Mouse (Mus musculus) left cerebral cortex, postnatal 36 days (tissue): Measurements from ENCODE around the gene Scaf11. TPM values are rescaled to one million over a fixed set of nuclear protein-coding genes. Genes with fewer than 3 reads are reported as not detected.

ENCODE experiments used
- DNase-seq, 2 experiments: peaks; one replicate each; pipeline ENCODE4 v3.0.0; 2021 to 2022; ENCODE audit warnings: low spot score in 2 of 2, mixed read lengths in 1 of 2
- intact Hi-C: fragments of 180-260 bp; cut with DNase I; formaldehyde crosslinking; loops from one replicate; pipeline ENCODE4 v1.15.1; 2025
- total RNA-seq, 2 experiments: library from RNA; stranded (reverse); gene quantifications; 2 replicates each; pipeline ENCODE4 v1.2.3; 2021

Gene Scaf11
- total RNA-seq, 2 experiments from 2014 or later = 49.7 to 51.0 TPM

DNA sequence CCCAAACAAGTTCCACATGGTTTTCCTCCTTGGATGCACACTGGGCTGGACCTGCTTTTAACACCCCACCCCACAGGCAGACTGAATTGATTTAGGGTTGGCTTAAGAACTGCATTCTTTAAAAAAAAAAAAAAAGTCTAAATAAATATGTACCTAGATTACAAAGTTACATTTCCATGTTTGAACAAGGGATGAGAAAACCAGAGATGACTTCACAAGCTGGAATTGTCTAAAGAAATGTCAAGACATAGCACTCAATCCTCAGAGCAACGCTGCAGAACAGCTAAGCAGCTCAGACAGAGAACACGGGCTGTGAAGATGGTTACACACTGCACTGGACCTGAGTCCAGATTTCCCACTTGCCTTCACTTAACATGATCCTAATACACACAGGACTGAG is 53.5 kb downstream of the Scaf11 start:
- DNase-seq = no peak
- intact Hi-C loops = no loop called here

DNA sequence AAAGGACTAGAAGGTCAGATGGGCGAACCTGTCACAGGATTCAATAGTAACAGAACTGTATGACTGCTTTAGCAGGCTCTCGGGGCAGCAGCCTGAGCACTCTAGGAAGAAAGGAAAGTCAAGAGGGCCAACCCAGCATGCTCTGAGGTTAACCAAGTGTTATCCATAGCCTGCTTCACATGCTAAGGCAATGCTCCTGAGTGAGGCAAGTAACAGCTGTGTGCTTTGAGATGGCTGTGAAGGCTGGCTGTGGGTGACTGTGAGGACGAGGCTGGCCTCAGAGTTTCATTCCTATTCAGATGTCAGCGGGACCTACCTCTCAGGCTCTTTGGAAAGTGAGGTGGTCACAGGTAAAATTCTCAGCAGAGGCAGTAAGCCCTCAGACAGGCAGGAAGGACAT is 54.4 kb downstream of the Scaf11 start:
- intact Hi-C loops = no loop called here
- no peak for DNase-seq

DNA sequence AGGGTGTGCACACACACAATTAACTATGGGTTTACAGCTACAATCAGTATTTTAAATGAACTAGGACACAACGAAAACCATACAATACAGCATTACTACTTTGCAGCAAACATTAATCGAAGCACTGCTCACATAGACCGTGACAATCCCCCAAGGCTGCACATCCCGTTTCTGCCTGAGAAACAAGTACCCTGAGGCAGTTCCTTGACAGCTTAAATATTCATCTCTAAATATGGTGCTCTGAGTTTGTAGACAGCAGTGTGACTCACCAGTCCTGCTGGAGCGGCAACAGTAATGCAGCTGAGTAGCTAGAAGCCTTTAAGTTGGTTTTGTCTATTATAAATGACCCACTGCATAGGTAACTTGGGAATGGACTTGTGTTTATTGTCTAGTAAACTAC is 55.1 kb downstream of the Scaf11 start:
- no peak for DNase-seq
- intact Hi-C loops = no loop called here

DNA sequence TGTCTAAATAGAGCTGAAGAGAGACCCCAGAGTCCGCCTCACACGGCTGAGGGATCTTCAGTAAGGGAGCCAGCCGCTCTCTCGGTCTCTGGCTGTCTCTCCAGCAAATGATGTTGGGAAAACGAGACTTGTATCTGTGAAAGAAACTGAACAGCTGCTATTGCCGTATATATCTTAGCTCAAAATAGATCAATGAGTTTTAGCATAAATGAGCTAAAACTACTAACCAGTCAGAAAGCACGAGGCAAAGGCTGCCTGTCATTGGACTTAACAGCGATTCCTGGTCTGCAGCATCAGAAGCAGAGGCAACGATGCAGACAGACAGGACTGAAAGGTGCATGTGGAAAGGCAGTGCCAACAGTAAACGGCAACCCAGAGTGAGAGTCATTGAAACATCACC is 62.3 kb downstream of the Scaf11 start:
- no peak for DNase-seq
- intact Hi-C loops = no loop called here

GRCm38 (mm10) chr15:96396641-96397344 is 63.9 kb downstream of the Scaf11 start:
- intact Hi-C loops = no loop called here

DNA sequence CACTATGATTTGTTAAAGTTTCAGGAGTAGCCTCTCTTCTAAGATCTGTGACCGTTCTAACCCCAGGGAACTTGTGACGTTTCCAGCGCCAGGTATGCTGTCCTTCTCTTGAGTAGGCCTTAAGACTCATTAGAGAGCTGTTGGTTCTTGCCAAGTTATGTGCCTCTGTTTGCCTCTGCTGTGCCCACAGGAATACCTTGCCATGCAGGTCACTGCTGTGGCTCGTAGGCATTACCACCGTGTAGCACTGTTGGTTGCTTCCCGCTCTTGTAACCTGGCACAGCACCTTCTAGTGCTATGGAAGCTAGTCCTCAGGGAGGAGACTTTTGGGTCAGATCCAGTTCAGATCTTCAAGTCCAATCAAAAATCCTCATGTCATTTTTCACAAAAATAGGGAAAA is 65.6 kb downstream of the Scaf11 start:
- DNase-seq = no peak
- intact Hi-C loops = no loop called here

More at GRCm38 (mm10) chr15:96396641-96397344, 63.9 kb downstream of the Scaf11 start:
- no peak for DNase-seq

DNA sequence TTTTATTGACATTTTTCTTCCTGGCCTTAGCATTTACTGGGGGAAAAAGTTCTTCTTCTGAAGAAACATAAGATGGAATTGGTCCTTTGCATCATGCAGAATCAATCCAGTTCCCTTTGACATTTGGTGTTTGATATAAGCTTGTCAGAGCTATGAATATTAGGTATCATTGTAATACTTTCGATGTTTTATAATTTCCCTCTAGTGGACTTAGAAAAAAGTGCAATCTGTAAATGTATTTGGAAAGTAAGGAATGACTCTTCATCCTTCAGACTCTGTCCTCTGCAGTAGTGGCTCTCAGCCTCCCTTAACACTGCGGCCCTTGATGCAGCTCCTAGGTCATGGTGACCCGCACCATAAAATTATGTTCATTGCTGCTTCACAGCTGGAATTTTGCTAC is 67.8 kb downstream of the Scaf11 start:
- intact Hi-C loops = no loop called here
- no peak for DNase-seq

- intact Hi-C loops = no loop called here
- DNase-seq = peak in 1 of 2 experiments; percentile 16
These were observed 72.1 kb downstream of the Scaf11 start for GRCm38 (mm10) chr15:96388565-96388964.

GRCm38 (mm10) chr15:96382223-96382622 is 78.4 kb downstream of the Scaf11 start:
- intact Hi-C loops = no loop called here
- DNase-seq = no peak

- no peak for DNase-seq
- intact Hi-C loops = no loop called here
These were observed 82.9 kb downstream of the Scaf11 start for GRCm38 (mm10) chr15:96377701-96378100.

DNA sequence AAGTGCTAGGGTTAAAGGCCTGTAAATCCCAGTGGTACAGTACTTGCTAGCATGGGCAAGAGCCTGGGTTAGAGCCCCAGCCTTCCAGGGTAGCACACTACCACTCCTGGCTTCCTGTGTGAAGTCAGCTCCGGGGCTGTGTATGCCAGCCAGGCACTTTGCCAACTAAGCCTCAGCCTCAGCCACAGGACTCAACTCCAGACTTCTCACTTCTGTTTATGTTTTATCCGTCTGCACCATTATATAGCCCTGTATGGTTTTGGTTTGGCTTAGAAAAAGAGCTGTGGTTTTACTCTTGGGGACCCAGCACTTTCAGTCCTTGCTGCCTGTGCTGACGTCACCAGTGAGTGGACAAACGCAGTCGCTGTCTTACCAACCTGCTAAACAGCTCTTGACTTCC is 83.4 kb downstream of the Scaf11 start:
- intact Hi-C loops = no loop called here
- DNase-seq = no peak

- intact Hi-C loops = no loop called here
- no peak for DNase-seq
These were observed 84.4 kb downstream of the Scaf11 start for GRCm38 (mm10) chr15:96376214-96376613.

GRCm38 (mm10) chr15:96373161-96373560 is 87.5 kb downstream of the Scaf11 start:
- intact Hi-C loops = no loop called here
- no peak for DNase-seq

DNA sequence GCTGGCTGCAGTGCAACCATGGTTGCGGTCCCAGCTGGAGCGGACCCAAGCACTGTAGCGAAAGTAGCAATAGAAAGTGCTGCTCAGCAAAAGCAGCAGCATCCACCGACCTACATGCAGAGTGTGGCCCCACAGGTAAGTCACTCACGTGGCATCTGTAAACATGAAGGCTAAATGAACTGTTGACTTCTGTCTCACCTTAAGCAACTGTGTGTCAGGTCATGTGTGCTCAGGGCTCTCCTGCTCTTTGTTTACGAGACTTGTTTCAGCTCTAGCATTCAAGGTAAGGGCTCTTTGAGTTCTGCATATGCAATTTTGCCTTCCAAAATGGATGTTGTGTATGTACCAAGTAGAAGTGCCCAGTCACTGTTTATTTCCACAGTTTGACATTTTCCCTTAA is 88.0 kb downstream of the Scaf11 start:
- no peak for DNase-seq
- intact Hi-C loops = no loop called here

GRCm38 (mm10) chr15:96371311-96371710 is 89.3 kb downstream of the Scaf11 start:
- intact Hi-C loops = no loop called here
- no peak for DNase-seq

- intact Hi-C loops = no loop called here
- DNase-seq = no peak
These were observed 94.3 kb downstream of the Scaf11 start for GRCm38 (mm10) chr15:96366176-96366963.

- intact Hi-C loops = no loop called here
- no peak for DNase-seq
These were observed 95.3 kb downstream of the Scaf11 start for GRCm38 (mm10) chr15:96365351-96365750.
